Mouse (Mus musculus) 3T3-L1 (cell line): ENCODE results near the gene Hoxa6.
A peak's percentile ranks its signal among the peaks of the same experiment; 100 is the strongest.

ENCODE experiments used
- DNase-seq: peaks from one replicate; pipeline ENCODE4 v3.0.0-alpha.2; 2015; ENCODE audit warnings: low read depth, low spot score

Hoxa6 gene

GRCm38 (mm10) chr6:52208072-52208867, at the start of gene Hoxa6:
TSS of gene Hoxa6 (minus strand) at chr6:52208722.
- no peak for DNase-seq

- peak; percentile 83 for DNase-seq
Measured at GRCm38 (mm10) chr6:52256956-52257355, 48.4 kb upstream of the Hoxa6 start.

DNA sequence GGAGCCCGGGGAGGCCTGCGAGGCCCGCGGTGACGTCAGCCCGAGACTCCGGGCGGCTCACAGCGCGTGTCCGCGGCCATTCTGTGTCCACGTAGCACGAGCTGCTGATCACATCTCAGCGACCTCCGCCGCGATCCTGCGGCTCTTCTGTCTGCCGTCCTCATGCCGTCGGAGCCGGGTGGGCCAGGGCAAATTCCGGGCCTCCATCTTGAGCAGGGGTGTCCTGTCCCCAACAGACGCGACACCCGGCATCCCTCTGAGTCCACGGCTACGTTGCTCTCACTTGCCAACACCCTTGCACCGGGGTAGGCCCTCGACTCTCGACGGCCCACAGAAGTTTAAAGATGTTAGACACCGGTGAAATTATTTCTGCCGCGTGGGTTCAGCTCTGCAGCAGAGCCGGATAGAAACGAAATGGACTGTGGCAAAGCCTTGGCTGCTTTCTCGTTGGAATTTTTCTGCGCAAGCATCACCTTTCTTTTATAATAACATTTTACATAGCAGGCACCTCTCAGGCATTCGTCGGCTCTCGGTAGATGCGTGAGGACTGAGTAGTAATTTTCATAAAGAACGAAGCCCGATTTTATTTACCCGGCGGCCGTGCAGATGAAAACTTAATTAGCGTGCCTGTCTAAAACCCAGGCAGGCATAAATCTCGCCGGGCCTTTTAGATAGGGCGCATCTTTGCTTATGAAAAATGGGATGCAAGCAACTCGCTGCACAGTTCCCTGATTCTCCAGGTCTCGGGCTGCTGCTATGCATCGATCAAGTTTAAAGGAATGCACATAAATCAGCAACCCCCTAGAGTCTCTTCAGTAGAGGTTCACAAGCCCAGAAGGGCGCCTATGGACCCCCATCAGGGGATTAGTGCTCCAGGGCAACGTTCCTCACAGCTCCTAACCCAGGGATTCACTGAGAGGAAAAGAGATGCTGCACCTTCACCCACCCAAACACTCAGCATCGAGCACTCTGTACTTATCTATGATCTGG, 45.3 kb upstream of the Hoxa6 start:
- DNase-seq: no peak

- no peak for DNase-seq
Measured at GRCm38 (mm10) chr6:52252775-52253376, 44.4 kb upstream of the Hoxa6 start.

GRCm38 (mm10) chr6:52252016-52252774, 43.7 kb upstream of the Hoxa6 start:
- DNase-seq: no peak

DNA sequence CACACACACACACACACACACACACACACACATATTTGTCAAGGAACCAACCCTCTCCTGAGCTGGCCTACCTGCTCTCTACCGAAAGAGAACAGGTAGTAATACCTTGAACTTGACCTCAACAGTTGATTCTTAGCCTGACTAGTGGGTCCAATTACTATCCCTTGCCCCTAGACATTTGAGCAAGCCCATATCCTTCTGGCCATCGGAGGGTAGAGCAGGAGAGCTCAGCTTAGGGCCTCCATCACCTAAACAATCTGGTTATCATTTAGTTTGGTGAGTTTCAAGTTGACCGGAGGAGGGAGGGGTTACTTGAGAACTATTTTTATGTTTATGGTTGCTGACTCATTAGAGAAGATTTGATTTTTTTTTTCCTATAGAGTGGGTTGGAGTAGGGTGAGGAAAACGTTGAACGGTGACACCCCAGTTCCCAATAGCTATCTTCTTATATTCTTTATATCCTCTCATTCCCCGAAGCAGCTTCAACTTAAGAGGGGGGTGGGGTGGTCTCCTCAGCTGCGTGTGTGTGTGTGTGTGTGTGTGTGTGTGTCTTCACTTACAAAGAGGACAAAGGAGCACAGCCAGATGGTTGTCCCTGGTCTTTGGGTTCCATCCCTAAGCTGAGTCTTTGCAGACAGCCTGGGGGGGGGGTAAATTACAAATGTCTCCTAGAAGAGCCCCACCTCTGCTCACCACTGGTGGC, 42.8 kb upstream of the Hoxa6 start:
- no peak for DNase-seq

DNA sequence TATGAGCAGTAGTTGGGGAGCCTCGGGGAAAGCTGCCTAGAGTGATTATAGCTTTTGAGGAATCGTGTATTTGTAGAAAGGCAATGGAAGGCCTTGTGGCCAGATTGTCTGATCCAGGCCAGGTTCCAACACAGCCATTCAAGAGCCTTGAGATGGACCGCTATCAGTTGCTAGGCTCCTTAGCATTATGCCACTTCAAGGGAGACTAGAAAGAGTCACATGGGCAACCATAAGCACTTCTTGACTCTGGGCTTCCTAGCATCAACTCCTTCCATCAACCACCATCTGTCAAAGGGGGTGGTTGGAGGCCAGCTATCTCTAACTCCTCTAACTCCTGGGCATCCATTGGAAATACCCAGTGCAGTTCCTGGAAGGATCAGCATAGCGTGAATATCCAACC, 41.3 kb upstream of the Hoxa6 start:
- DNase-seq: no peak

GRCm38 (mm10) chr6:52249415-52249738, 40.9 kb upstream of the Hoxa6 start:
- no peak for DNase-seq

DNA sequence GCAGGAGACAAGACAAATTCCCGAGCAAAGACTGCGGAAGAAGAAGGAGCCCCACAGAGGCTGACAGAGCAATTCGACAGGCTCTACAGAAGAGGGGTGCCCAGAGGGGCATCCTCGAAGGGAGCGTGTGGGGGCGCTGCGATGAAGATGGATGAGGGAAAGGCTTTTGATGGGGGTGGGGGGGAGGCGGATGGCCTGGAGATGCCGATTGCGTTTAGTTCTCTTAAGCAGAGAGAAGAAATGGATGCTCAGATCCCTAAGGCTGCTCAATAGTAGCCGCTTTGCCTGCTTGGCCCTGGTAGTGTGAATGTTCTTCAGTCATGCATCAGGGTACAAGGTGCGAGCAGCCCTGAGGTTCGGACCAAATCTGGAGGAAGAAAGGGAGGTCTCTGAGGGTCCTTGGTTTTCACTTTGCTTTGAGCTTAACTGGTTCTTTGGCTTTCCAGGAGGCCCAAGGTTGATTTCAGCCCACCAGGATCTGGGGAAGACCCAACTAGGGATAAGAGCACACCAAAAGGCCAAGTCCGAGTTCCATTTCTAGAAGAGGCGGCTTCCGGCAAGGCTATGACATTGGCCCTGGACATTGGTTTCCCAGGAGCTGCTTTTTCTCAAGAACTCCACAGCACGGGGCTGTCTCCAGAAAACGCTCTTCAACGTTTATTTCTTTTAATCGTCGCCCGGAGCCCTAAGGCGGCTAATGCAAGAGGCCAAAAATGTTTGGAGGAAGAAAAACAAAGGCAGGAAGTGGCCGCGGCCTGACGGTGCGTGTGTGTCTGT, 40.3 kb upstream of the Hoxa6 start:
- DNase-seq: no peak

DNA sequence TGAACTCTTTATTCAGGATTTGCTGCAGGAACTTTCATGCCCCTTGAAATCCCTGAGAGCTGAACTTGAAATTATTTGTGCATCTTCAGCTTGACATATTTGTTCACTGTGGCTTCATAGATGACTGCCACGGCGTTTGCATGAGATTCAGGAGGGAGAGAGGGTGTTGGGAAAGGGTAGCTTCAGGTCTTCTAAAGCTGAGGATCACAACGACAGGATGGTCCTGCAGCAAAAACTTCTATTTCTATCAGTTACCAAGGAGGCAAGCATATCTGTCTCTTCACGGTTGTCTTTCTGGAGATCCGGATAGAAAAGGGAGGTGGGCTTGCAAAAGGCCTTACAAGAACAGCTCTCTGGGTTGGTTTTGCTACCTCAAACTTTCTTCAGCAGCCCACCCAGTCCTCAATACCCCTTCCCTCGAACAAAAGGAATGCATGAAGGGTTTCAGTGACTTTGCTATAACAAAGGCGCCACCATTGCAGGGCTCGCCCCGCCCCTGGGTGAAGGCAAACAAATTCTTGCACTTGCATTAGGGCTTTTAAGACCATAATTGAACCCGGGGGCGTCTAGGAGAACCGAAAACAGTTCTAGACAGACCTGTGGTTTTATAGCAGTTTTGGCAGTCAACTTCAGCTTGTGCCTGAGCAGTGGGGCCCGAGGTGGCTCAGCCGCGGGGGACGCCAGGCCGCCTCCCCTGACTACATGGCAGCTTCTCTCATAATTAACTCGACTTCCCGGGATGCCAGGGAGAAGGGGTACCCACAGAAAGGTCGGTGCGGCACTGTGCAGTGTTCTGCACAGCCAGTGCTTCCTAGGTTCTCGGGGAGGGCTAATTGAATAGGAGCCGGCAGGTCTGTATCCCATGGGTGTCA, 39.5 kb upstream of the Hoxa6 start:
- no peak for DNase-seq

GRCm38 (mm10) chr6:52246916-52247315, 38.4 kb upstream of the Hoxa6 start:
- DNase-seq: no peak

DNA sequence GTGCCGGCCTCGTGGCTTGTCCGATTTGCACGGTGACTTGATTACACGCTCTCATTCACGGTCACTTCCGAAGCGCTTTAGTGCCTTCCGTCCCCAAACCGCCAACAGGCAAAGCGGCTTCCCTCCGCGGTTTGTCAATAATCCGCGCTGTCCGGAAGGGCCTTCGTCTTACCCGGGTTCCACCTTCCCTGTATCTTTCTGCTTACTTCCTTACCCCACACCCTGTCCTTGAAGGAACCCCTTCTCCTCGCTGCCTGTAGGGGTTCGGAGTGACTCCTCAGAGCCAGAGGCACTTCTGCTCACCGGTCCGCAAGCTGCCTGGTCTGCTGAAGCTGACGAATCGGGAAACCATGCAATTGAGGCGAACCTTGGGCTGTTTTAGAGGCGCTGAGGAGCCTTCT, 37.9 kb upstream of the Hoxa6 start:
- no peak for DNase-seq

DNA sequence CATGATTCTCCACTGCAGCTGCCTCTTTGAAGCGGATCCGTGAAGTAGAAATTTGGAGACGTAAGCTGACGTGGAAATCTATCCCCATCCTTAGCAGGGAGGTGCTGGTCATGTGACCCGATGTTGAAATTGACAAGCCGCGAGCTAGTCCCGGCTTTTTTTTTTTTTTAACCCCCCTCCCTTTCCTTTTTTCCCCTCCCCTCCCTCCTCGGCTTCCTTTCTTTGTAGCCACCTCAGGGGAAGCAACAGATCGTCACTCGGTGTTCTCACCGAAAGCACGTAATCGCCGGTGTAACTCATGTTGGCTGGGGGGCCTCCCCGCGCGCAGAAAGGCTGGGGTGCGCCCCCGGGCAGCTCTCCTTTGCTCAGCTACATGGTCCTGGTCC, 37.2 kb upstream of the Hoxa6 start, which contains the start of gene Hoxa11:
TSS of gene Hoxa11 (minus strand) at position 54 of the 386 bp plus-strand sequence.
- DNase-seq: no peak

- DNase-seq: no peak
Measured at GRCm38 (mm10) chr6:52245040-52245756, 36.7 kb upstream of the Hoxa6 start.

DNA sequence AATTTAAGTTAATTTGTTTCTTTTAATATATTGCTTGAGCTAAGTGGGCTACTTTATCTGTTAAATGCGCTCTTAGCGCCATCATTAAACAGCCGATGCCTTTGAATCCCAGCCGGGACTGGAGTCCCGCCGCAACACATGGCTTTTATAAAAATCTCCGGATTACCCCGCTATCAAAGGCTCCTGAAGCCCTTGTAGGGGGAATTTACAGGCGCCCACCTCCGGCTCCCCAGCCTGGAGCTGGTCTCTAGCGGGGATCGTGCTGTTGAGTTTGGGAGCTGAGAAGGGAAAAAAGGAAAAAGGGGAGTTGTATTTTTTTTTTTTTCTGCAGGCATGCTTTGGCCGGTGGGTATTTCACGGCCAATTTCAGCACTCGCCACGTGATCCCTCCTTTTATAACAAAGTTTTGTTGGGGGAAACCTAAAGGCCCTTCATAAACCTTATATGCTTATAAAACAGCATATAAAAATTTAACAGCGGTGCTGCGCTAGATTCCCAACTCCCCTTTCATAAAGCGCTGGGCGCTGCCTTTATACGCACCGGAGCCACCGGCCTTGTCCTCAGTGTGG, 36.0 kb upstream of the Hoxa6 start:
- no peak for DNase-seq

DNA sequence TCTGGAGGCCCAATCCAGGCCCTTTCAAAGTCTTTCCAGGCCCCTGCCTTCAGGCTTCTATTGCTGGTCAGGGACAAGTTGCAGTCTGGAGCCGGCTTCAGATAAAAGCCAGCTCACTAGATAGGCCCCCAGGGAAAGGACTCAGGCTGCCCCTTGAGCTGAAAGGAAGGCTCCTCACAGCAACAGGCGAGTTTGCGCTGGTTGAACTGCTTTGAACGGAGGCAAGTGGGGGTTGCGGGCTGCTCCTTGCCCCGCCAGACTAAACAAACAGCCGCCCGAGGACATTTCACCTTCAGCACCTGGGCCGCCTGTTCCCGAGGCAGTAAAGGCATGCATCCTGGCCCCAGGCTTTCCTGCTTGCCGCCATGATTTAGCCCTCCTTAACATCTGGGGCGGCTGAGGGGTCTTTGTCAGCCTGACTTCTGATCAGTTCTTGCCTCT, 35.2 kb upstream of the Hoxa6 start:
- no peak for DNase-seq

- DNase-seq: no peak
Measured at GRCm38 (mm10) chr6:52242801-52243332, 34.3 kb upstream of the Hoxa6 start.
